Mouse (Mus musculus) inflammation-experienced regulatory T-cells, adult 6 months (primary cell): ENCODE results near the gene Selenot. TPM values are rescaled to one million over a fixed set of nuclear protein-coding genes. Genes with fewer than 3 reads are reported as not detected.
"Not testable (repeated sequence)": the region's sequence is repeated elsewhere in the genome, so short reads cannot be mapped to it uniquely, and the experiment has no call there.

ENCODE experiments used
- ATAC-seq: one replicate; pipeline ENCODE4 v1.8.0; 2017
- polyA plus RNA-seq, 3 experiments: library from polyadenylated mRNA; unstranded; fragments of 100-300 nt; shearing (Covaris generic); gene quantifications; one replicate each; pipeline ENCODE4 v1.2.1; 2017

Gene Selenot
- 10 to 100 TPM; 30.3 to 45.6 (median 39.6) TPM for polyA plus RNA-seq

DNA sequence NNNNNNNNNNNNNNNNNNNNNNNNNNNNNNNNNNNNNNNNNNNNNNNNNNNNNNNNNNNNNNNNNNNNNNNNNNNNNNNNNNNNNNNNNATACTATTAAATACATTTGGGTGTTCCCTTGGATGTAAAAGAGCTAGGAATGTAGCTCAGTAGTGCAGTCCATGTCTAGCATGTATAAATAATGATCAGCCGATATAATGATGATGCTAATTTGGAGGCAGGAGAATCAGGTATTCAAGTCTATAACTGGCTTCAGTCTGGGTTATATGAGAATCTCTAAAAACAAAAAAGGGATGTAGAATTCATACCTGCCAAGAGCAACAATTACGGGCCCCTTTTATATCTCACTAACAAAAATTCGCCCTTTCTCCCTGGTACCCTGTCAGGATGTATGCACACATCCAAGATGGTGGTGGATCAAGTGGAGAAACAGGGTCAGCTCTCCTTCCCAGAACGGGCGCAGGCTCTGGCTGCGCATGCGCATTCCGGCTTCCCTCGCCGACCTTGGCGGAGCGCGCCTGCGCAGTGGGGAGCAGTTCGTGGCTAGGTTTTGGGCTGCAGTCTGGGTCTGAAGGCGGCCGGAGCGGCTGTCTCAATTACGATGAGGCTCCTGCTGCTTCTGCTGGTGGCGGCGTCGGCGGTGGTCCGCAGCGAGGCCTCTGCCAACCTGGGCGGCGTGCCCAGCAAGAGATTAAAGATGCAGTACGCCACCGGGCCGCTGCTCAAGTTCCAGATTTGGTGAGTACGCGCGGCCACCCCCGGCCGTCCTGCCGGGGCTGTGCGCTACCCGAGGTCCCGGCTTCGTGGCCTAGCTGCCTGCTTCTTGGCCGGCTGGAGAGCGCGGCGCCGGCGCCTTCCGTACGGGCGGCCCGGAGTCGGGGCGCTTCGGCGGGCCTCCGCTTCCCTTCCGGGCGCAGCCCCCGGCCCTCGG is at the start of gene Selenot:
Gene Selenot, plus strand, starts transcription at position 500 of the 930 bp plus-strand sequence.
- peak; percentile 73 for ATAC-seq

- no peak for ATAC-seq
These were observed 39.9 kb upstream of the Selenot start for GRCm38 (mm10) chr3:58536573-58536972.

- peak; percentile 84 for ATAC-seq
These were observed 24.2 kb upstream of the Selenot start for GRCm38 (mm10) chr3:58552001-58552811.

- no peak for ATAC-seq
These were observed 19.8 kb upstream of the Selenot start for GRCm38 (mm10) chr3:58556649-58557048.

DNA sequence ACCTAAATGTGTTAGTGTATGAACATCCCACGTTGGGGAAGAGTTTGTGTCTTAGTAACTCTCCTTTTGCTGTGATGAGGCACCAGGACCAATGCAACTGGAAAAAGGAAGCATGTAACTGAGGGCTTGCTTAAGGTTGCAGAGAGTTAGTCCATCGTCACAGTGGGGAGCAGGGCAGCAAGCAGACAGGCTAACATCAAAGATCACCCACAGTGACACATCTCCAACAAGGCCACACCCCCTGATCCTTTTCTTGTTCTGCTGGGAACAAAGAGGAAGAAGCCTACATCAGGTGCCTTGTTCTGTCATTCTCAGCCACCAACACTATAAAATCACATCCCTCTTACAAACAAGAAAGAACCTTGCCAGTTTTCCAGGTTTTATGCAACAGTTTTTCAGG is 16.5 kb upstream of the Selenot start:
- ATAC-seq: no peak

GRCm38 (mm10) chr3:58561437-58561836 is 15.0 kb upstream of the Selenot start:
- ATAC-seq: no peak

- no peak for ATAC-seq
These were observed 5.6 kb upstream of the Selenot start for GRCm38 (mm10) chr3:58570821-58571220.

GRCm38 (mm10) chr3:58577067-58577503 is 649 bp downstream of the Selenot start:
- peak; percentile 63 for ATAC-seq

DNA sequence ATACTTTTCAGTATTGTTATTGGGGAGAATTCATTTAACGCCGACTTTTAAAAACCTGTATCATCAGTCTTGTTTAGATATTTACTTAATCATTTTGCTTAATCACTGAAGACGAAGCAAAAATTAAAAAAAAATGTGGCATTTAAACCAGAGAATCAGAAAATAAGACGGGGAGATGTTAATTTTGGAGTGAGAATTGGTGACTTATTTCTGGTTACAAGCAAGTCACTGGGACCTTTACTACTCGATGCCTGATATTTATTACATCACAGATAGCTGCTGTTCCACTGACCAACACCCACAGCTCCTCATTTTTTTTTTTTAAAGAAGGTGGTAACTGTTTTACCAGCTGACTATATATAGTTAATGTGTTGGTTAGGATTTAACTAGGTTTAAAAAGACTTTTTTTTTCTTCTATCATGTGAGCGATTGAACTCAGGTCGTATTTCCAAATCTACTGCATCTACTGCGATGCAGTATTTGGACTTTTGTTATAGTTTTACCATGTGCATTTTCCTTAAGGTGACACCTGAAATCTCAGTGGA is 1.1 kb downstream of the Selenot start:
- no peak for ATAC-seq

DNA sequence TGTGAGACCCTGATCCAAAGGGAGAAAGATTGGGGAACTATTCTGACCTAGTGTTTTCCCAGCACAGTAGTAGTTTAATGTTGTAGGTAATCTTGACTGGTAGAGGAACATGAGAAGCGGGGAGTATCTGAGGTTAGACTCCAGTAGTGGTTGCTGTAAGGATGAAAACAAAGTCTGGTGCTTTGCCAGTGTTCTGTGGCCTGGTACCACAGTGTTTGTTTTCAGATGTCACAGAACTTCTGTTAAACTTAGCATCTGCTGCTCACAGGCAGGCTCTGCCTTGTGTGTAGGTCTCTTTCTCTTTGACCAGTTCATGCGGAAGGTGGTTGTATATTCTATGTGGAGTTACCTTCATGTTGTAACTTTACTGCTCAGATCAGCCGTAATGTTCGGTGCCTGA is 5.1 kb downstream of the Selenot start:
- no peak for ATAC-seq

DNA sequence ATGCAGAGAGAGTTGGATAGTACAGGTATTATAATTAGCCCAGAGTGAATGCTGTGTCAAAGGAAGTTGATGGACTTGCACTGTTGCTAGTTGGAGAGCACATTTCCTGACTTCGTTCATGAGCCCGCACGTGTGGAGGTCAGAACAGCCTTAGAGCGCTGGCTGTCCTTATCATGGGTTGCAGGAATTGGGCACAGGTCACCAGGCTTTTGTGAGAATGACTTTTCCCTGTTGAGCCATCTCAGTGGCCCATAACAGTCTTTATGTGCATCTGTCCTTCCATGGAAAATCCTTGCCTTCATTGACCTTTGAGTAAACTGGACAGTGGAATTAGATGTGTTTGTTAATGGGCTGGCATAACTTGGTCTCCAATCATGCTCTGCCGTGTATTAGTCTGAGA is 5.9 kb downstream of the Selenot start:
- ATAC-seq: no peak

DNA sequence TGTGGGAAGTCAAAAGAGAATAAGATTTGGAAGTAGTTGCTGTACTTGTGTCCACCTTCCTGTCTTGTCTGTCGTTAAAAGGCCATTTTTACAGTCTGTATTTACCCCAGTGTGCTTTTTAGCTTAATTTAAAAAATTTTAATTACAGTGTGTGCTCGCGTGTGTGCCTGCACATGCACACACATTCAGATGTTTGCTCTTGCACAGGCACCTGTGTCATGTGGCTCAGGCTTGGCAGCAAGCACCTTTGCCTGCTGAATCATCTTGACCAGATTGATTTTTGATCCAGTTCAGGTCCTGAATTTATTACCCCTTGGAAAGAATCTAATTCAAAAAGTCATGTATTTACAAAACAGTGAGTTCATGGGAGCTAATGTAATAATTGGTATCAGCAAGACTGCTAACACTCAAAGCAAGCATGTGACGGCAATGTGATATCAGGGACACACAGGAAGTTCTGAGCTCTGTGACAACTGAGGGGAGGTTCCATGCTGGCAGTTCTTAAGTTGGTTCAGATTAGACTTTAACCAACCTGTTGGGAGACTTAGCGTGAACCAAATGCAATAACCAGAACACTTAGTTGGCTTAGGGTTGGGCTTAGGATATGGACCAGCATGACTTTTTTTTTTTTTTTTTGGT is 6.5 kb downstream of the Selenot start:
- peak; percentile 66 for ATAC-seq

- peak; percentile 14 for ATAC-seq
These were observed 14.1 kb downstream of the Selenot start for GRCm38 (mm10) chr3:58590544-58590943.

GRCm38 (mm10) chr3:58592666-58593065 is 16.2 kb downstream of the Selenot start:
- ATAC-seq: not testable (repeated sequence)

DNA sequence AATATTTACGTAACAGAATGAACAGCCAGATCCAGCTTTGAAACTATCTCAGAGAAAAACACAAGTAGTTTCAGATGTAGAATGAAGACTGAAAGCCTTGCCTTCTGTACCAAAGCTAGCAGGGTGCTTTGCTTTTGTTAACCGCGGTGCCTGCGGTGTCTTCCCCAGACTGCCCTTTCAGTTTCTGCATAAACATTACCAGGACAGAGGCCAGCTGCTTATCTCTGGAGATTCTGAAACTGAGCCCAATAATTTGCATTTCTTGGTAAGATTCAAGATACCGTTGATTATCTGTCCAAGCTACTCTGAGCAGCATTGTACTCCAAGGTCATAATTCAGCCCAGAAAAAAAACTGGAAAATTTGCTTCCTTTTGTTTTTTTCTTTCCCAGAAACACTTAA is 17.2 kb downstream of the Selenot start:
- no peak for ATAC-seq

GRCm38 (mm10) chr3:58608506-58608905 is 32.1 kb downstream of the Selenot start:
- no peak for ATAC-seq

GRCm38 (mm10) chr3:58609985-58610384 is 33.5 kb downstream of the Selenot start:
- ATAC-seq: no peak

DNA sequence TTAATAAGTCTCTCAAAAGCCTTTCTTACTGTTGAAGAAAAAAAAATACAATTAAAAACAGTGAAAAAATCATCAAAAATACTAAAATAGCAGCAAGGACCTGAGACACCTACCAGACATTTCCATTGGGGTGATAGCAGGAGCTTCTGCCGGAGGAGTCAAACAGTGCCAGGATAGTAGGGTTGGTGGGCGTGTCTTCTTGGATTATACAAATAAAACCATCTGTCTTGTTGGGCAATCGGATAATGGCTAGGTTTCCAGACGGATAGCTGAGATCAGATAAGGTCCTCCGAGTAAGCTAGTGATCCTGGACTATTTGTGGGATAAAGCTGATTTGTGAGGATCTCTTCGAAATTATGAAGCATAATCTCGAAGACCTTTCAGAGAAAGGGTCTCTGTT is 44.6 kb downstream of the Selenot start:
- ATAC-seq: no peak

DNA sequence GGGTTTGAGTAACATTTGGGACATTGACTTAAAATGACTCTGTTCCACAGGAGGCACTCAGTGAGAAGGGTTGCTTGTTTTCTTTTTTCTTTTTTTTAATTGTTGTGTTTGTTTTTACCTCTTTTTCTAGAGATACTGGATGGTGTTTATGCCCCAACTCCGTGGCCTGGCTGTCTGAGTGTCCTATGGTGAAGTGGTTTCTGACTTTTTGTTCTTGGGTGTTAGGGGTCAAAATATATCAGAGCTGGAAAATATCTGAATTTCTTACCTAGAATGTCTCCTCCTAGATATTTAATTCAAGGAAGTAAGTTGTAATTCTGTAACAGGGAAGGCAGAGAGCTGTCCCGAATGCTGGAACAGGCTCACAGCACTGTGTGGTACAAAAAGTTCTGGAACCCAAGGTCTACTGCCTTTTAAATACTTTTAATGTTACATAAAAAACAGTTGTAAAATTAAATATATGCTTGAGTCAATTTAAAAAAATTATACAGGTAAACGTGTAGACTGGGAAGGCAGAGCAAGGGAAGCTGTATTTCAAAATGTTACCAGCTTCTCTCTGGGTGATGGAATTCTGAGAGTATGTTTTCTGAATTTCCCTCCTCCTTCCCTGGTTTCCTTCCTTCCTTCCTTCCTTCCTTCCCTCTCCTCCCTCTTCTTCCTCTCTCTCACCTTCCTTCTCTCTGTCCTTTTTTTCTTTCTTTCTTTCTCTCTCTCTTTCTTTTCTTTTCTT is 46.4 kb downstream of the Selenot start:
- ATAC-seq: peak; percentile 70

GRCm38 (mm10) chr3:58624981-58625380 is 48.5 kb downstream of the Selenot start:
- ATAC-seq: no peak

- ATAC-seq: no peak
These were observed 55.3 kb downstream of the Selenot start for GRCm38 (mm10) chr3:58631693-58632092.
